Mouse (Mus musculus): ENCODE data around the gene Eif2ak3.
A peak's percentile ranks its signal among the peaks of the same experiment; 100 is the strongest.

Eif2ak3 gene

DNA sequence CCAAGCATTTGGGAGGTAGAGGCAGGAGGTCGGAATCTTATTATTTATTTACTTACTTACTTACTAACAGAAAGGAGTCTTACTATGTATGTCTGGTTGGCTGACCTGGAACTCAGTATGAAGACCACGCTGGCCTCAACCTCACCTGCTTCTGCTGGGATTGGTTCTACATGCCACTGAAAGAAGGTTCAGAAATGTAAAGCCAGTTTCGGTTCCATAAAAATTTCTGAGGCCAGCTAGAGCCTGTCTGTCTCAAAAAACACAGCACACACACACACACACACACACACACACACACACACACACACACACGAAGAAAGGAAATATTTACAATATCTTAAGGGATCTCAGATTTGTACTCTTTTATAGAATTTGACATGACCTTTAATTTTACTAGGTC, 66.0 kb downstream of the Eif2ak3 start:
- no peak for DNase-seq

DNA sequence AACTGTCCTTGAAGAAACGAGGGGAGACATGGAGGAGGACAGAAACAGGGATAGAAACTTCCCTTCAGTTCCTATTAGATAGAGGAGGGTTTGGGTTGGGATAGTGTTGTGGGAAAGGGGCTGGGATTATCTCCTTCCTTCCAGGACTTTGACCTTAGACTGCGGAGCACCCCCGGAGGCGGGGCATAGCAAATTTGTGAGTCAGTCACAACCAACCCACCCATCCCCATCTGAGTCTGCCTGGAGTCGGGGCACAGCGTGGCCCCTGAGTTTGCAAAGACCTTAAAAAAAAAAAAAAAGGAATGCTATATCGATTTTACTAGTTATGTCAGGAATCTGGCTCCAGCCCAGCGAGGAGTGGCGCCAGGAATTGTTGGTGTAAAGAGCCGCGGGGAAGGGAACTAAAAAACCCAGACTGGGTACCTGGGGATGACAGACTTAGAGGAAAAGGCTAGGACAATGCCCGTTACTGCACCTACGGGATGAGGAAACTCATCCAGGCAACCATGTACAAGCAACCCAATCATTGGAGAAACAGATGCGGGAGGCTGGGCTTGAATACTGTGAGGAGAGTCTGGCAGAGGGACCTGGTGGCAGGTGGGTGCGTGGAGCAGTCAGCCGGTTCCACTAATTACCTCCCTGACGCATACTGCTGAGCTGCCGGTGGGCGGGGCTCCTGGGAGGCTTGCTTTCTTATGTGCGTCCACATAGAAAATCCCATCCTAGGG, 67.5 kb downstream of the Eif2ak3 start:
- peak; percentile 34 for DNase-seq

DNA sequence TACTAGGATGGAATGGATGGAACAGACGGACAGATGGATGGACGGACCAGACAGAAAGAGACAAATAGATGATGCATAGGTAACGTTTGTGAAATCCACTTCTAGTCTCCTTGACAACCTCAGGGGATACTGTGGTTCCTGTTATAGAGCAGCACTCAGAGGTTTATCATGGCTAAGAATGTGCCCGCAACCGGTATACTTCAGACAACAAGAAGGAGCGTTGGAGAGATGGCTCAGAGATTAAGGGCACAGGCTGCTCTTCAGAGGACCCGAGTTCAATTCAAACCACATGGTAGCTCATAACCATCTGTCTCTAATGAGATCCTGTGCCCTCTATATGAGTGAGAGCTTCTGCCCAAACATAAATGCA, 68.1 kb downstream of the Eif2ak3 start:
- no peak for DNase-seq

DNA sequence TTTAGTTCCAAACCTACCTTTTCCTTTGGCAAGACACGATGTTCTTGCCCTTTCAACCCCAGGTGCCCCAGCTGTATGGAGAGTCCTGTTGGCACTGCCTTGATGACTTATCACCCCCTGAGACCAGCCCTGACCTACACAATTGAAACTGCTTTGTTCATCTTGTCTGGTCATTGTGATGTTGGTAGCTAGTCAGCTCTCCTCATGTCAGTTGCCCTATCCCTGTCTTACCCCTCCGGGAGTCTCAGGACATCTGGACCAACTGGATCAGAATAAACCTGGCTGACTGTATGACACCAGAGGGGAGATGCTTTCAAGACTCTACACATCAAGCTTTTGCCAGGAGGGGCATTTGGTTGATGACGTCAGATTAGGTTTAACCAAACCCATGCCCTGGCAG, 74.5 kb downstream of the Eif2ak3 start, which contains the start of gene Tex37:
Gene Tex37, minus strand, starts transcription at position 101 of the 400 bp plus-strand sequence.
- DNase-seq, result no peak

DNA sequence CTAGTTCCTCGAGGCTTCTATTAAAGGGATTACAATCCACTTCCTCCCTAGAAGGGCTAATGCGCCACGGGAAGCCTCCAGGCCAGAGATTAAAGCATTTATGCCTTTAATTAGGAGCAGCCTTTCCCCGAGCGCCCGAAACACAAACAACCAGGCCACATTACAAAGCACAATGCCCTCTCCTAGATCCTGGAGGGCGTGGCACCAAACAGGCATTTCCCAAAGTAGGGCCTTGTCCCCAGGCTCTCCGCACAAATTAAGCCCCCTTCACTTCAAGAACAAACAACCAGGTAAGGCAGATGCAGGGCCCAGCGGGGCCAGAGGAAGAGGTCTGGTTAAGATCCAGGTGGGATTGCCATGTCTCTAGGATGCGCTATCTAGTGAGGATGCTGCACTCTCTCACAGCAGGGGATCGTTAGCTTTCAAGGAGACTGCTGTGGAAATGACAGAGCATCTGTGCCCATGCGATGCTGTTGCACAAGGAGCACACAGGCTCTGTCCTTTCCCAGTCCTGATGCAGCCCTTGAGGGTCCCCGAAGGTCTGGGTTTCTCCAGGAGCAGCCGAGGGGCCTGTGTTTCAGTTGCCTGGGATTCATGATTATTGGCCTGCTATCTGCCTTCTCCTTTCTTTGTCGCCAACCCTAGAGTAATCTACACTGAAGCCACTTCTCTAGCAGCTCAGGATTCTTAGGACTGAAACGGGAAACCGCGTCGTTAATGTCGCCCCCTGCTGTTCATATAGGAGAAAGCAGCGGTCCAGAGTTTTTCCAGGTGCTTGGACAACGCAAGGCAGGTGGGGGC, 77.2 kb downstream of the Eif2ak3 start:
- DNase-seq, result peak; percentile 88

DNA sequence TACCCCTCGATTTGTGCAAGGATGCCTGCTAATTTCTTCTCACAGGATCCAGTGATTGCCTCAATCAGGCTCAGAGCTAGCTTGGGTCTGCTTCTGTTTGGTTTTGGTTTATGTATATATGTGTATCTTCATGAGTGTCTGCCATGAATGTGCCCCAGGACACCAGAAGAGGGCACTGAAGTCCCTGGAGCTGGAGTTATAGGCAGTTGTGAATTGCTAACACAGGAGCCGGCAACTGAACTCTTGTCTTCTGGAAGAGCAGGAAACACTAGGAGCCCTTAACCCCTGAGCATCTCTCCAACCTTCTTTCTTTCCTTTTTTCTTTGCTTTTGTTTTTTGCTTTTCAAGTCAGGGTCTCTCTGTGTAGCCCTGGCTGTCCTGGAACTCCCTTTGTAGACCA, 87.5 kb downstream of the Eif2ak3 start:
- no peak for DNase-seq

DNA sequence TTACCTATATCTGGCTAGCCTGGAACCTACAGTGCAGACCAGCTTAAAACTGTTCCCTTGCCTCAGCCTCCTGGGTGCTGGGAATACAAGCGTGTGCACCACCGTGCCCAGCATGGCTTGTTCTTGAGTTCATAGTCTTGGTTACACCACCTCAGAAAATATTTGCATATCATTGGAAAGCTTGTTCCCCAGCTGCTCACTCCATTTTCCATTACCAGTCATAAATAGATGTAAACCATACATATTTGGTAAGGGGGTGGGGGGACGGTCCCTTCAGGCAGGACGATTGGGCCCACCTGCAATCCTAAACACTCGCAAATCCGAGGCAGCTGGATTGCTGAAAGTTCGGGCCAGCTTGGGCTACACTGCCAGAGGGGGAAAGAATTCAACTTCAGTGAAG, 109.0 kb downstream of the Eif2ak3 start:
- no peak for DNase-seq

DNA sequence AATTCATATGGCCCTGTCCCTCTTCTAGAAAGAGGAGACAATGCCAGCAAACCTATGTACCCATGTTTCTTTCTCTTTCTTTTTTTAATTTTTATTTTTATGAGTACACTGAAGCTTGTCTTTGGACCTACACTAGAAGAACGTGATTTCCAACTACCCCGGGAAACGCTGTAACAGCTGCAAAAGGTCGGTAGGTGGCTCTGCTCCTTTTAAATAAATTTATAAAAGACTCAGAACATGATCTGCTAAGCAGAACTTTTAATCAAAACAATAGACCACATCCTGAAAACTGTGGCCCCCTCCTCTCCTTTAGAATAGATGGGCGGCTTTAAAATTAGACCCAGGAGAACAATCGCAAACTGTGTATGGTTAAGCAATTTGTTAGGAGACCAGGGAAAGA, 109.7 kb downstream of the Eif2ak3 start:
- DNase-seq, result peak; percentile 66
